Mouse (Mus musculus): ENCODE data around the gene Cdc6.

DNA sequence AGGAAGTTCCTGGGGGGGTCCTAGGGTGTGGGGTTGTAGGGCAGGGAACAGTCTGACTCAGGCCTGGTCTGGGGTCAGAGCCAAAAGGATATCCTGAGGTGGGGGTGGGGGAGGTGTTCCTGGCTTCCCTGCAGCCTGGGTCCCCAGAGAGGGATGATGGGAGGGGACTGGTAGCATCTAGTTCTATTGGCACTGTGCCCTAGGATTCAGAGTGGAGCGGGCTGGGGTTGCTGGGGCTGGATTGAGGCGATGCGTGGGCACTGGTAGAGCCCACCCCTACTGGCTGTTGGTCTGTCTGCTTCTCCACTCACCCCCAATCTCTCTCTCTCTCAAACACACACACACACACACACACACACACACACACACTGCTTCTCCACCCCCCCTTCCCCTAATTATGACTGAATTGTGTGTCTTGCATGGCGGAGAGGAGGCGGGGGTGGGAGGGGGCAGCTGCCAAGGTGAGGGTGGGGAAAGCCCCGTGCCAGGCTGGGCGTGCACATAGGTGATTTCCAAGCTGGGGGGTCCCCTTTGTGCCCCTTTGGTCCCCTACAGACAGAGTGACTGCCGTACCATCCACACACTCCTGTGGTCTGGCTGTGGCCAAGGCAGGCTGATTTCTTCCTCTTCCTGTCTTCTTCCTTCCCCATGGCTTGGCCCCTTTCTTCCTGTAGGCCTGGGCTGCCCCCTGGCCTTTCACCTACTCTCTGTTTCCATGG is 35.5 kb downstream of the Cdc6 start:
- TF ChIP-seq CTCF (IDR thresholded peaks at IDR 0.05; ENCODE audit: borderline replicate concordance, insufficient read depth, low read length) (no peak), POLR2A (IDR thresholded peaks at IDR 0.05; ENCODE audit: low read depth, low read length) (0 out of 2 replicates have a peak, but pooled peaks have one; percentile 11)

Measured in embryonic fibroblast, embryonic 13.5 days (primary cell).